Mouse (Mus musculus) naive thymus-derived CD4-positive, alpha-beta T cell, adult 2 months (primary cell): ENCODE measurements at regions not wholly inside any gene's neighbourhood (a gene's known extent, or its start where the extent isn't known, plus 50 kb on each side); places are given as distances from the start of the nearest gene placed in this dataset.
A peak's percentile ranks its signal among the peaks of the same experiment; 100 is the strongest.

Experiments
- DNase-seq: peaks from one replicate; pipeline ENCODE4 v3.0.0-alpha.2; 2011; ENCODE audit warnings: low read depth

- no peak for DNase-seq
Observed at GRCm38 (mm10) chr6:88964071-88964470, 62.0 kb downstream of the Tpra1 start.

GRCm38 (mm10) chr6:88964911-88965310 is 62.9 kb downstream of the Tpra1 start:
- DNase-seq, result no peak

- DNase-seq, result no peak
Observed at GRCm38 (mm10) chr6:88965361-88966226, 63.5 kb downstream of the Tpra1 start.

GRCm38 (mm10) chr6:88966501-88966900 is 64.5 kb downstream of the Tpra1 start:
- no peak for DNase-seq

- DNase-seq, result no peak
Observed at GRCm38 (mm10) chr6:88968842-88969241, 66.8 kb downstream of the Tpra1 start.

- DNase-seq, result no peak
Observed at GRCm38 (mm10) chr6:88971729-88972128, 69.7 kb downstream of the Tpra1 start.

GRCm38 (mm10) chr6:88974457-88974856 is 72.4 kb downstream of the Tpra1 start:
- no peak for DNase-seq

- no peak for DNase-seq
Observed at GRCm38 (mm10) chr6:88976581-88976980, 74.5 kb downstream of the Tpra1 start.

- no peak for DNase-seq
Observed at GRCm38 (mm10) chr6:88976994-88977393, 74.9 kb downstream of the Tpra1 start.

- no peak for DNase-seq
Observed at GRCm38 (mm10) chr6:88978970-88979369, 76.9 kb downstream of the Tpra1 start.

GRCm38 (mm10) chr6:88980112-88980511 is 78.1 kb downstream of the Tpra1 start:
- peak; percentile 25 for DNase-seq

- no peak for DNase-seq
Observed at GRCm38 (mm10) chr6:88981544-88981943, 79.5 kb downstream of the Tpra1 start.

- DNase-seq, result no peak
Observed at GRCm38 (mm10) chr6:88984170-88984569, 82.1 kb downstream of the Tpra1 start.

- no peak for DNase-seq
Observed at GRCm38 (mm10) chr6:88984863-88985262, 82.8 kb downstream of the Tpra1 start.

- DNase-seq, result no peak
Observed at GRCm38 (mm10) chr6:88988551-88988950, 86.5 kb downstream of the Tpra1 start.

- DNase-seq, result no peak
Observed at GRCm38 (mm10) chr6:88989617-88990299, 87.7 kb downstream of the Tpra1 start.

- DNase-seq, result no peak
Observed at GRCm38 (mm10) chr6:88990300-88990685, 88.2 kb downstream of the Tpra1 start.

GRCm38 (mm10) chr6:88995077-88995476 is 93.0 kb downstream of the Tpra1 start:
- DNase-seq, result no peak

GRCm38 (mm10) chr6:88998927-88999722 is 97.1 kb downstream of the Tpra1 start:
- no peak for DNase-seq

GRCm38 (mm10) chr6:89000359-89000758 is 98.3 kb downstream of the Tpra1 start:
- DNase-seq, result no peak

GRCm38 (mm10) chr6:89003197-89003923 is 101.3 kb downstream of the Tpra1 start:
- DNase-seq, result no peak

- no peak for DNase-seq
Observed at GRCm38 (mm10) chr6:89005094-89005493, 103.0 kb downstream of the Tpra1 start.
